Mouse (Mus musculus): ENCODE results near the gene Rps6ka2. TPM values are rescaled to one million over a fixed set of nuclear protein-coding genes. Genes with fewer than 3 reads are reported as not detected.
A peak's percentile ranks its signal among the peaks of the same experiment; 100 is the strongest.

Rps6ka2 gene
- polyA plus RNA-seq, 1 experiment from 2014 or later = 18.7 TPM

GRCm38 (mm10) chr17:7237706-7238105 lies 67.8 kb downstream of the Rps6ka2 start:
- no peak for ATAC-seq (ENCODE audit: low FRiP score, low TSS enrichment)
- Histone ChIP-seq H3K9me3 (ENCODE audit: low read length) (no peaks in the 10 kb centered on the region), H3K27ac (ENCODE audit: low read length) (no peak overlapping the region), H3K36me3 (ENCODE audit: insufficient read depth, low read length) (0 out of 2 replicates have a peak, but pooled peaks cover 3% of the 10 kb centered on the region), H3K9ac (replicated peaks; ENCODE audit: low read length) (no peak overlapping the region), H3K4me2 (replicated peaks; ENCODE audit: low read depth, low read length) (no peak overlapping the region), H3K4me1 (ENCODE audit: insufficient read depth, low read length) (peaks cover 8% of the 10 kb centered on the region), H3K27me3 (ENCODE audit: insufficient read depth, low read length) (no peaks in the 10 kb centered on the region), H3K4me3 (ENCODE audit: low read length) (no peak overlapping the region)
- WGBS = 91% methylated on average over 9 of the region's 9 CpGs

- Histone ChIP-seq H3K36me3 (ENCODE audit: insufficient read depth, low read length) (0 out of 2 replicates have a peak, but pooled peaks cover 3% of the 10 kb centered on the region), H3K4me1 (ENCODE audit: insufficient read depth, low read length) (0 out of 2 replicates have a peak, but pooled peaks cover 2% of the 10 kb centered on the region), H3K4me3 (ENCODE audit: low read length) (no peak overlapping the region), H3K9ac (replicated peaks; ENCODE audit: low read length) (no peak overlapping the region), H3K27me3 (ENCODE audit: insufficient read depth, low read length) (no peaks in the 10 kb centered on the region), H3K9me3 (ENCODE audit: low read length) (no peaks in the 10 kb centered on the region), H3K4me2 (replicated peaks; ENCODE audit: low read depth, low read length) (no peak overlapping the region), H3K27ac (ENCODE audit: low read length) (no peak overlapping the region)
- 73% methylated on average over 4 of the region's 4 CpGs for WGBS
- ATAC-seq (ENCODE audit: low FRiP score, low TSS enrichment) = no peak
Observed at GRCm38 (mm10) chr17:7238766-7239165, 68.9 kb downstream of the Rps6ka2 start.

GRCm38 (mm10) chr17:7240526-7240925 lies 70.6 kb downstream of the Rps6ka2 start:
- H3K36me3 ChIP-seq (ENCODE audit: insufficient read depth, low read length) = 0 out of 2 replicates have a peak, but pooled peaks cover 3% of the 10 kb centered on the region
- no peak overlapping the region for H3K9ac ChIP-seq (replicated peaks; ENCODE audit: low read length)
- no peak overlapping the region for H3K4me2 ChIP-seq (replicated peaks; ENCODE audit: low read depth, low read length)
- no peaks in the 10 kb centered on the region for H3K9me3 ChIP-seq (ENCODE audit: low read length)
- no peak for ATAC-seq (ENCODE audit: low FRiP score, low TSS enrichment)
- H3K27ac ChIP-seq (ENCODE audit: low read length) = no peak overlapping the region
- no peaks in the 10 kb centered on the region for H3K27me3 ChIP-seq (ENCODE audit: insufficient read depth, low read length)
- H3K4me3 ChIP-seq (ENCODE audit: low read length) = no peak overlapping the region
- 77% methylated on average over 4 of the region's 4 CpGs for WGBS
- H3K4me1 ChIP-seq (ENCODE audit: insufficient read depth, low read length) = 0 out of 2 replicates have a peak, but pooled peaks cover 2% of the 10 kb centered on the region

GRCm38 (mm10) chr17:7245078-7245477 lies 75.2 kb downstream of the Rps6ka2 start:
- Histone ChIP-seq H3K4me3 (ENCODE audit: low read length) (no peak overlapping the region), H3K4me2 (replicated peaks; ENCODE audit: low read depth, low read length) (no peak overlapping the region), H3K9me3 (ENCODE audit: low read length) (no peaks in the 10 kb centered on the region), H3K9ac (replicated peaks; ENCODE audit: low read length) (no peak overlapping the region), H3K36me3 (ENCODE audit: insufficient read depth, low read length) (no peaks in the 10 kb centered on the region), H3K4me1 (ENCODE audit: insufficient read depth, low read length) (0 out of 2 replicates have a peak, but pooled peaks cover 2% of the 10 kb centered on the region), H3K27ac (ENCODE audit: low read length) (no peak overlapping the region), H3K27me3 (ENCODE audit: insufficient read depth, low read length) (no peaks in the 10 kb centered on the region)
- no peak for ATAC-seq (ENCODE audit: low FRiP score, low TSS enrichment)
- 83% methylated on average over 6 of the region's 6 CpGs for WGBS

- no peak for ATAC-seq (ENCODE audit: low FRiP score, low TSS enrichment)
- peaks cover 3% of the 10 kb centered on the region; the same call in 1 of the 2 replicates for H3K36me3 ChIP-seq (ENCODE audit: insufficient read depth, low read length)
- no peak overlapping the region for H3K4me3 ChIP-seq (ENCODE audit: low read length)
- no peaks in the 10 kb centered on the region for H3K9me3 ChIP-seq (ENCODE audit: low read length)
- no peak overlapping the region for H3K9ac ChIP-seq (replicated peaks; ENCODE audit: low read length)
- no peak overlapping the region for H3K27ac ChIP-seq (ENCODE audit: low read length)
- 83% methylated on average over 6 of the region's 6 CpGs for WGBS
- no peak overlapping the region for H3K4me2 ChIP-seq (replicated peaks; ENCODE audit: low read depth, low read length)
- no peaks in the 10 kb centered on the region for H3K27me3 ChIP-seq (ENCODE audit: insufficient read depth, low read length)
- no peaks in the 10 kb centered on the region for H3K4me1 ChIP-seq (ENCODE audit: insufficient read depth, low read length)
Observed at GRCm38 (mm10) chr17:7246893-7247556, 77.1 kb downstream of the Rps6ka2 start.

- H3K9ac ChIP-seq (replicated peaks; ENCODE audit: low read length) = no peak overlapping the region
- 71% methylated on average over 4 of the region's 4 CpGs for WGBS
- no peaks in the 10 kb centered on the region for H3K9me3 ChIP-seq (ENCODE audit: low read length)
- H3K4me3 ChIP-seq (ENCODE audit: low read length) = no peak overlapping the region
- H3K4me1 ChIP-seq (ENCODE audit: insufficient read depth, low read length) = no peaks in the 10 kb centered on the region
- ATAC-seq (ENCODE audit: low FRiP score, low TSS enrichment) = no peak
- H3K27me3 ChIP-seq (ENCODE audit: insufficient read depth, low read length) = no peaks in the 10 kb centered on the region
- peaks cover 3% of the 10 kb centered on the region; the same call in 1 of the 2 replicates for H3K36me3 ChIP-seq (ENCODE audit: insufficient read depth, low read length)
- H3K27ac ChIP-seq (ENCODE audit: low read length) = no peak overlapping the region
- no peak overlapping the region for H3K4me2 ChIP-seq (replicated peaks; ENCODE audit: low read depth, low read length)
Observed at GRCm38 (mm10) chr17:7250373-7250772, 80.5 kb downstream of the Rps6ka2 start.

- Histone ChIP-seq H3K36me3 (ENCODE audit: insufficient read depth, low read length) (no peaks in the 10 kb centered on the region; the same call in 1 of the 2 replicates), H3K27me3 (ENCODE audit: insufficient read depth, low read length) (no peaks in the 10 kb centered on the region)
- ATAC-seq (ENCODE audit: low FRiP score, low TSS enrichment) = no peak
Observed at GRCm38 (mm10) chr17:7257208-7257607, 87.3 kb downstream of the Rps6ka2 start.

GRCm38 (mm10) chr17:7258748-7259359 lies 88.9 kb downstream of the Rps6ka2 start:
- no peaks in the 10 kb centered on the region for H3K27me3 ChIP-seq (ENCODE audit: insufficient read depth, low read length)
- ATAC-seq (ENCODE audit: low FRiP score, low TSS enrichment) = no peak
- H3K4me3 ChIP-seq (ENCODE audit: low read length) = no peak overlapping the region
- WGBS = 67% methylated on average over 15 of the region's 15 CpGs
- no peak overlapping the region for H3K4me2 ChIP-seq (replicated peaks; ENCODE audit: low read depth, low read length)
- H3K36me3 ChIP-seq (ENCODE audit: insufficient read depth, low read length) = no peaks in the 10 kb centered on the region; the same call in 1 of the 2 replicates
- no peak overlapping the region for H3K9ac ChIP-seq (replicated peaks; ENCODE audit: low read length)
- H3K27ac ChIP-seq (ENCODE audit: low read length) = no peak overlapping the region
- H3K4me1 ChIP-seq (ENCODE audit: insufficient read depth, low read length) = peaks cover 46% of the 10 kb centered on the region
- H3K9me3 ChIP-seq (ENCODE audit: low read length) = no peaks in the 10 kb centered on the region

More at GRCm38 (mm10) chr17:7257208-7257607, 87.3 kb downstream of the Rps6ka2 start:
- Histone ChIP-seq H3K4me2 (replicated peaks; ENCODE audit: low read depth, low read length) (no peak overlapping the region), H3K4me3 (ENCODE audit: low read length) (no peak overlapping the region), H3K4me1 (ENCODE audit: insufficient read depth, low read length) (peaks cover 31% of the 10 kb centered on the region), H3K9ac (replicated peaks; ENCODE audit: low read length) (no peak overlapping the region), H3K27ac (ENCODE audit: low read length) (no peak overlapping the region), H3K9me3 (ENCODE audit: low read length) (no peaks in the 10 kb centered on the region)
- WGBS = 84% methylated on average over 1 of the region's 1 CpGs

- Histone ChIP-seq H3K27me3 (ENCODE audit: insufficient read depth, low read length) (no peaks in the 10 kb centered on the region), H3K4me3 (ENCODE audit: low read length) (no peak overlapping the region), H3K36me3 (ENCODE audit: insufficient read depth, low read length) (no peaks in the 10 kb centered on the region; the same call in 1 of the 2 replicates), H3K27ac (ENCODE audit: low read length) (peak overlapping the region; percentile 23; the same call in 1 of the 2 replicates), H3K4me2 (replicated peaks; ENCODE audit: low read depth, low read length) (no peak overlapping the region), H3K9ac (replicated peaks; ENCODE audit: low read length) (0 out of 2 replicates have a peak overlapping the region, but pooled peaks have one; percentile 22), H3K9me3 (ENCODE audit: low read length) (no peaks in the 10 kb centered on the region), H3K4me1 (ENCODE audit: insufficient read depth, low read length) (peaks cover 57% of the 10 kb centered on the region)
- 8% methylated on average over 10 of the region's 10 CpGs for WGBS
- peak; percentile 69 for ATAC-seq (ENCODE audit: low FRiP score, low TSS enrichment)
Observed at GRCm38 (mm10) chr17:7260360-7260759, 90.4 kb downstream of the Rps6ka2 start.

- no peak overlapping the region for H3K4me3 ChIP-seq (ENCODE audit: low read length)
- no peak overlapping the region for H3K4me2 ChIP-seq (replicated peaks; ENCODE audit: low read depth, low read length)
- peak; percentile 75 for ATAC-seq (ENCODE audit: low FRiP score, low TSS enrichment)
- 21% methylated on average over 10 of the region's 10 CpGs for WGBS
- H3K9ac ChIP-seq (replicated peaks; ENCODE audit: low read length) = no peak overlapping the region
- peaks cover 65% of the 10 kb centered on the region for H3K4me1 ChIP-seq (ENCODE audit: insufficient read depth, low read length)
- H3K27me3 ChIP-seq (ENCODE audit: insufficient read depth, low read length) = no peaks in the 10 kb centered on the region
- no peaks in the 10 kb centered on the region for H3K9me3 ChIP-seq (ENCODE audit: low read length)
- H3K27ac ChIP-seq (ENCODE audit: low read length) = peak overlapping the region; percentile 31
- H3K36me3 ChIP-seq (ENCODE audit: insufficient read depth, low read length) = no peaks in the 10 kb centered on the region; the same call in 1 of the 2 replicates
Observed at GRCm38 (mm10) chr17:7262056-7262455, 92.1 kb downstream of the Rps6ka2 start.
